Mouse (Mus musculus): ENCODE data around the gene Prkca. TPM values are rescaled to one million over a fixed set of nuclear protein-coding genes. Genes with fewer than 3 reads are reported as not detected.

Prkca gene
- polyA plus RNA-seq, 1 experiment from 2014 or later, result 2.5 TPM

DNA sequence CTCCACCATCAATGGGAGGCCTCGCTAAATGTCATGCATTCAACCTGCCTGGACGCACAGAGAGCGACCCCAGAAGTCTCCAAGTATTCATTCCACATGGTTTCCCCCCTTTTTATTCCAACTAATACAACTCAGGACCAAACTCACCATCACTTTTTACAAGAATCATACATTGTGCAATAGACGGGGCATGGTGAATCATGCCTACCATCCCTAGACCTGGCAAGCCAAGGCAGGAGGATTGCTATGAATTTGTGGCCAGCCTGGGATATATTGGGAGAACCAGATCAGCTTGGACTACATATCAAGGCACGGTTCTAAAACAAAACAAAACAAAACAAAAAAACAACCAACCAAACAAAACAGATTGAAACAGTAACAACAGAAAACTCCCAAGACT is 19.2 kb upstream of the Prkca start:
- no peak for ATAC-seq (ENCODE audit: insufficient read depth)
- WGBS (ENCODE audit: insufficient replicate concordance), result 61% methylated on average over 5 of the region's 5 CpGs
- H3K27ac ChIP-seq (replicated peaks), result no peak overlapping the region
- H3K9me3 ChIP-seq (replicated peaks), result no peaks in the 10 kb centered on the region
- H3K4me2 ChIP-seq, result no peak overlapping the region
- no peaks in the 10 kb centered on the region for H3K4me1 ChIP-seq (replicated peaks)
- H3K4me3 ChIP-seq (replicated peaks), result no peak overlapping the region
- no peaks in the 10 kb centered on the region for H3K36me3 ChIP-seq (replicated peaks)
- H3K9ac ChIP-seq, result no peak overlapping the region
- 0 out of 2 replicates have a peak, but pooled peaks cover 3% of the 10 kb centered on the region for H3K27me3 ChIP-seq

DNA sequence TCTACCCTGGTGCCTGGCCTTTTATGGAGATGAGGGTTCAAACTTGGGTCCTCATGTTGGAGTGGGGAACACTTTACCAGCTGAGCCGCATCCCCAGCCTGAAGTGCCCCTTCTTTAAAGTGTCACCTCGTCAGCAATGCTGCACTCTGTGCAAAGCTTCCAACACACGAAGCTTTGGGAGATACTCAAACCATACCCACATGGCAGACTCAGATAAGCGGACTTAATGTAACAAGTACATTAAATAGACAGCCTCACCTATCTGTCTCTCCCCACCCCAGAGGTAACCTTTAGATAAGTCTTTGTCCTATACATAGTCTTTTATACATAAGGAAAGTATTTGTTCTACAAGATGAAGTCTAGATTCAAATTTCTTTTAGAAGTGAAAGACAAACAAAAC is 17.3 kb upstream of the Prkca start:
- no peaks in the 10 kb centered on the region for H3K4me1 ChIP-seq (replicated peaks)
- no peaks in the 10 kb centered on the region for H3K36me3 ChIP-seq (replicated peaks)
- H3K4me2 ChIP-seq, result no peak overlapping the region
- no peak overlapping the region for H3K9ac ChIP-seq
- WGBS (ENCODE audit: insufficient replicate concordance), result 24% methylated on average over 4 of the region's 4 CpGs
- H3K27ac ChIP-seq (replicated peaks), result no peak overlapping the region
- H3K27me3 ChIP-seq, result 0 out of 2 replicates have a peak, but pooled peaks cover 3% of the 10 kb centered on the region
- ATAC-seq (ENCODE audit: insufficient read depth), result no peak
- H3K9me3 ChIP-seq (replicated peaks), result no peaks in the 10 kb centered on the region
- H3K4me3 ChIP-seq (replicated peaks), result no peak overlapping the region

DNA sequence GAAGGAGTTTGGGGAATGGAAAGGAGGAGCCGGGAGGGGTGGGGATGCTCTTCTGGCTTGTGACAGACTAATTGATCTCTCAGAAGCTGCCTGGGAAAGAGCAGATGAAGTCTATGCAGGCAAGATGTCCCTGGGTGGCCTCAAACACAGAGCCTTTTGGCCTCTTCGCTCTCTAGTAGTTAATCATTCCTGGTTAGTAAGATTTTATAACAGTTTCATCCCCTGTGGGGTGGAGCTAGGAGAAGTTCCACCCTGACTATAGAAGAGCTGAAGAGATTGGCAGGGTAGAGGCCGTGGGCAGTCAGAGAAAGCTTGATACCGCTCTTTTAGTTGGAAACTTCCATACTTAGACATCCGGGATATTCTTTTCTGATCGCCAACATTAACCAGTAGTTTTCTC is 15.2 kb upstream of the Prkca start:
- H3K27me3 ChIP-seq, result 0 out of 2 replicates have a peak, but pooled peaks cover 3% of the 10 kb centered on the region
- WGBS (ENCODE audit: insufficient replicate concordance), result 64% methylated on average over 6 of the region's 6 CpGs
- H3K4me2 ChIP-seq, result no peak overlapping the region
- H3K36me3 ChIP-seq (replicated peaks), result no peaks in the 10 kb centered on the region
- no peak for ATAC-seq (ENCODE audit: insufficient read depth)
- H3K4me1 ChIP-seq (replicated peaks), result no peaks in the 10 kb centered on the region
- no peaks in the 10 kb centered on the region for H3K9me3 ChIP-seq (replicated peaks)
- no peak overlapping the region for H3K4me3 ChIP-seq (replicated peaks)
- no peak overlapping the region for H3K9ac ChIP-seq
- H3K27ac ChIP-seq (replicated peaks), result no peak overlapping the region

DNA sequence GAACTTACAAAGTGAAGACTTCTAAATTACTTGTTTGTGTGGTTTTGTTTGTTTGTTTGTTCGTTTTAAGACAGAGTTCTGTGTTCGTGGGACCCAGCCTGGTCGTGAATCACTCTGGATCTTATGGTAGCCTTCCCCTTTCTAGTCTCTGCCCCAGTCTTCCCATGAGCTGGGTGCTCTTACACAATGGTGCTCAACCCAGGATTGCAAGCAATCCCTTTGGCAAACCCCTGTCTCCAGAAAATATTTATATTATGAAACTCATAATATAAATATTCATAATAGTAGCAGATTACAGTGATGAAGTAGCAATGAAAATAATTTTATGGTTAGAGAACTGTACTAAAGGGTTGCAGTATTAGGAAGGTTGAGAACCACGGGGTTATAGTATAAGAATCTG is 12.3 kb upstream of the Prkca start:
- H3K4me2 ChIP-seq, result no peak overlapping the region
- no peaks in the 10 kb centered on the region for H3K36me3 ChIP-seq (replicated peaks)
- H3K9me3 ChIP-seq (replicated peaks), result no peaks in the 10 kb centered on the region
- no peak overlapping the region for H3K4me3 ChIP-seq (replicated peaks)
- 0 out of 2 replicates have a peak, but pooled peaks cover 3% of the 10 kb centered on the region for H3K27me3 ChIP-seq
- H3K9ac ChIP-seq, result no peak overlapping the region
- no peaks in the 10 kb centered on the region for H3K4me1 ChIP-seq (replicated peaks)
- no peak for ATAC-seq (ENCODE audit: insufficient read depth)
- 54% methylated on average over 4 of the region's 4 CpGs for WGBS (ENCODE audit: insufficient replicate concordance)
- no peak overlapping the region for H3K27ac ChIP-seq (replicated peaks)

DNA sequence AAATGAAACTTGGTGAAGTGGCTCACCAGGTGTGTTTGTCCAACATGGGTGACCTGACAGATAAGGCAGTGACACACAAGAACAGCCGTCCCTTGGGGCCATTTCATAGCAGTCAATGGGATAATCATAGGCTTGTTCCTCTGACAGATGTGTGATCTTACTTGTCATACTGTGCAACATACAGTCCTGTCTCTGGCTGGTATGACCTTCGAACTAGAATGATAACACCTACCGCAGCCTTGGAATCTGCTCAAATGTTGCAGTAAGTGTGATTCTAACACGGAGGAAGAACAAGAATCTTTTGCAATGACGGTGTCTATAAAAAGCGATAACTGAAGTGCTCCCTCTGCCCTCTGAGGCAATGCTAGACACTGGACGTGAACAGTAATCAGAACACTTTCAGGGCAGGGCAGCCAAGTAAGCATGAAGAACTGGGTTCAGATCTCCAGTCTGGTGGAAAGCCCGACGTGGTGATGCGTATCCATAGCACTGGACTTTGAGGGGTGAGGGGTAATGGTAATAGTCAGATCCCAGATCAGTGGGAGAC is 9.2 kb upstream of the Prkca start:
- ATAC-seq (ENCODE audit: insufficient read depth), result no peak

DNA sequence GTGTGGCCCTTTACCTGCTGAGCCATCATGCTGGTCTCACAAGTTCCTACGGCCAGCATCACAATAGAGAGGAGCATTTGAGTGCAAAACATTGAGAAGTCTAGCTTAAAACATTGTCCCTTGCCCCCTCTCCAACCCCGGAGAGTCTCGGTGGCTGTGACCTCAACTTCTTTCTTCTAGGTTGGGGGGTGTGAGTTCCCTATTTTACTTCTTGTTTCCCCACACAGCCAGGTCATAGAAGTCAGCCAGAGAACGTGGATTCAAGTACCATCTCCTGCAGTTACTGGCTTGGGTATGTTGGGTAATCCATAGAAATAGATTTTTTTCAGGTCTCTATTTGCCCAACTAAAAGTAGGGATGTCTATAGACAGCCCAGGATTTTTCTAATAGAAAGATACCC is 7.1 kb upstream of the Prkca start:
- H3K9ac ChIP-seq, result no peak overlapping the region
- no peak overlapping the region for H3K27ac ChIP-seq (replicated peaks)
- no peaks in the 10 kb centered on the region for H3K36me3 ChIP-seq (replicated peaks)
- no peaks in the 10 kb centered on the region for H3K9me3 ChIP-seq (replicated peaks)
- H3K4me3 ChIP-seq (replicated peaks), result no peak overlapping the region
- 0 out of 2 replicates have a peak, but pooled peaks cover 6% of the 10 kb centered on the region for H3K27me3 ChIP-seq
- no peaks in the 10 kb centered on the region for H3K4me1 ChIP-seq (replicated peaks)
- ATAC-seq (ENCODE audit: insufficient read depth), result no peak
- no peak overlapping the region for H3K4me2 ChIP-seq
- 29% methylated on average over 4 of the region's 4 CpGs for WGBS (ENCODE audit: insufficient replicate concordance)

More for the DNA sequence above, 9.2 kb upstream of the Prkca start:
- no peak overlapping the region for H3K9ac ChIP-seq
- no peaks in the 10 kb centered on the region for H3K36me3 ChIP-seq (replicated peaks)
- no peaks in the 10 kb centered on the region for H3K4me1 ChIP-seq (replicated peaks)
- WGBS (ENCODE audit: insufficient replicate concordance), result 70% methylated on average over 10 of the region's 10 CpGs
- H3K27me3 ChIP-seq, result no peaks in the 10 kb centered on the region
- no peak overlapping the region for H3K27ac ChIP-seq (replicated peaks)
- no peak overlapping the region for H3K4me2 ChIP-seq
- no peak overlapping the region for H3K4me3 ChIP-seq (replicated peaks)
- H3K9me3 ChIP-seq (replicated peaks), result no peaks in the 10 kb centered on the region

DNA sequence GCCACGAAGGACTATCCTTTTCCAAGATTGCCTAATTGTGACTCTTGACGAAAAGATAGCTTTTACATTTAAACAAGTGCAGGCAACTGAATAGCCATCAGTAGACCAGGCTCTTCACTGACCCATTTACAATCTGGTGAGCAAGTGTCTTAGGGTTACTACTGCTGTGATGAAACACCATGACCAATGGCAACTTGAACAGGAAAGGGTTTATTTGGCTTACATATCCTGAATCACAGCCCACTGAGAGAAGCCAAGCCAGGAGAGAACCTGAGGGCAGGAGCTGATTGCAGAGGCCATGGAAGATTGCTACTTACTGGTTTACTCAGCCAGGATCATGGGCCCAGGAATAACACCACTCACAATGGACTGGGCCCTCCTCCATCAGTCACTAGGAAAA is 1.6 kb upstream of the Prkca start:
- Histone ChIP-seq H3K9ac (no peak overlapping the region), H3K27ac (replicated peaks) (no peak overlapping the region), H3K4me3 (replicated peaks) (no peak overlapping the region), H3K27me3 (peaks cover 48% of the 10 kb centered on the region), H3K9me3 (replicated peaks) (no peaks in the 10 kb centered on the region), H3K36me3 (replicated peaks) (no peaks in the 10 kb centered on the region), H3K4me2 (no peak overlapping the region), H3K4me1 (replicated peaks) (peaks cover 24% of the 10 kb centered on the region)
- 66% methylated on average over 2 of the region's 2 CpGs for WGBS (ENCODE audit: insufficient replicate concordance)
- no peak for ATAC-seq (ENCODE audit: insufficient read depth)

DNA sequence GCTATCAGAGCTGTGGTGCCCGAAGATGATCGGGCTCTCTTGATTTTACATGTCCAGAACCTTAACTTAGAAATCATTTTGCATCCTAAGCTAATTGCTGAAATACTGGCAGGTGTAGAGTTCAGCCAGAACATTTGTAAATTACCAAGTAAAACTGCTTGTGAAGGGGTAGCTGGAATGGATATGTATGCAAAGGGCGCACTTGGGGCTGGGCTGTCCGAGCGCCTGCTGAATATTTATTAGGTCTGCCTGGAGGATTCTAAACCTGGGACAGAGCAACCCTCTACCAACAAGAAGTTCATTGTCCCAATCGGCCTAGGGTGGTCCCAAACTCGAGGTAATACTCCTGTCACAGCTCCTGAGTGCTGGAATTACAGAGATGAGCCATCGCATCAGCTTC is 1.0 kb upstream of the Prkca start:
- H3K4me3 ChIP-seq (replicated peaks), result 0 out of 2 replicates have a peak overlapping the region, but pooled peaks have one; percentile 69
- no peak overlapping the region for H3K9ac ChIP-seq
- WGBS (ENCODE audit: insufficient replicate concordance), result 66% methylated on average over 8 of the region's 8 CpGs
- no peak overlapping the region for H3K27ac ChIP-seq (replicated peaks)
- H3K4me2 ChIP-seq, result peak overlapping the region; percentile 87
- ATAC-seq (ENCODE audit: insufficient read depth), result no peak
- H3K36me3 ChIP-seq (replicated peaks), result no peaks in the 10 kb centered on the region
- H3K4me1 ChIP-seq (replicated peaks), result peaks cover 24% of the 10 kb centered on the region
- H3K27me3 ChIP-seq, result peaks cover 48% of the 10 kb centered on the region
- H3K9me3 ChIP-seq (replicated peaks), result no peaks in the 10 kb centered on the region

DNA sequence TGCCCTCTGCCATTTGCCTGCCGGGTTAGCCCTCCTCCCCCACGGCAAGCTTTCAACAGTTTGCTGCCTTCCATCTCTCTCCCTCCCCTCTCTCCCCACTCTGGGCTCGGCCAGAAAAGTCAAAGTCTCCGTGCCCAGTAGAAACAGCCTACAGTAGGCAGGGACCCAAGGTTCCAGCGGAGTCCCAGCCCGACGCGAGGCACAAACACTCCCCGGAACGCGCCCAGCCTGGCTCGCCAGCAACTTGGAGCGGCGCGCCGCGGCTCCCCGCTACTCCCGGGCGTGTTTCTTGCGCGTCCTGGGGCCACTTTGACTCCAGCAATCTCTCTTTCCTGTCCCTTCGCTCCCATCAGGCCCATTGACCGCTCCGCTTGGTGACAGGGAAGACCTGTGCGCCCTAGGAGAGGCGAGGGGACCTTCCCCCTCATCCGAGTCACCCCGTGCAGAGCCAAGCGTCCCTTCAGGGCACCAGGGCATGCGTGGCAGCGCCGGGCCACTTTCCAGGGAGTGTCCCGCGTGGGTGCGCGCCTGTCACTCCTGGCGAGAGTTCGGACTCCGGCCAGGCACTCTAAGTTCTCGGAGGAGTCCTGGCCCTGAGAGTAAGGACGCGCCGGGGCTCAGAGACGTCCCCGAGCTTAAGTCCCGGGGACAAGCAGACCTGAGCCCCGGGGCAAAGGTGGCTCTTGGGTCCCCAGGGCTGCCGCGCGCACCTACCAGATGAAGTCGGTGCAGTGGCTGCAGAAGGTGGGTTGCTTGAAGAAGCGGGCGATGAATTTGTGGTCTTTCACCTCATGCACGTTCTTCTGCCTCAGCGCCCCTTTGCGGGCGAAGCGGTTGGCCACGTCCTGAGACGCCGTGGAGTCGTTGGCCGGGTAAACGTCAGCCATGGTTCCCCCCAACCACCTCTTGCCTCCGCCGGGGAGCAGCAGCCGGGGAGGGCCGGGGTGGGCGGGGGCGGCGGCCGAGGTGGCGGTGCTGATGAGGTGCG is 653 bp downstream of the Prkca start, which contains the start of gene Apoh:
TSS of gene Apoh (plus strand) at position 574 of the 988 bp plus-strand sequence.
- Histone ChIP-seq H3K9ac (peak within 1 kb of the TSS; percentile 63), H3K4me3 (replicated peaks) (peak within 1 kb of the TSS; percentile 69), H3K27ac (replicated peaks) (no peak within 1 kb of the TSS), H3K4me2 (peak within 1 kb of the TSS; percentile 87), H3K9me3 (replicated peaks) (no peaks in the 10 kb centered on the region), H3K4me1 (replicated peaks) (peaks cover 24% of the 10 kb centered on the region), H3K36me3 (replicated peaks) (no peaks in the 10 kb centered on the region), H3K27me3 (peaks cover 48% of the 10 kb centered on the region)
- peak; percentile 2; the same call in 1 of the 2 replicates for ATAC-seq (ENCODE audit: insufficient read depth)
- under 1% methylated on average over 70 of the region's 75 CpGs for WGBS (ENCODE audit: insufficient replicate concordance)

DNA sequence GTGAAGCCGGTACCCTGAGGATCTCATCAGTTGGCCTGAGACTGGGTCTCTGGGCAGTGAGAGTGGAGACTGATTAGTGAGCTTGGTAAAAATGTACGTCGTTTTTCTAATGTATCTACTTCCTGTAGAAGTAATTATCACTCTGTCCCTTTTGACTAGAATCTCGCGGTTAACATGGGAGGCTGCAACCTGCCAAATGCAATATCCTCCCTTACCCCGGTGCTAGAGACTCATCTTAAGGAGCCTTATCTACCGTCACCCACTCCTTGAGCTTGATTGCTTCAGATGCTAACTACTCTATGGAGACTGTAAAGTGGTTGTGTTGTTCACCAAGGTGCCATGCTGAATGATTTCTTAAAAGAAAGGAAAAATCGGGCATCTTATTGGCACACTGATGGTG is 1.9 kb downstream of the Prkca start:
- no peak for ATAC-seq (ENCODE audit: insufficient read depth)
- WGBS (ENCODE audit: insufficient replicate concordance), result 16% methylated on average over 8 of the region's 8 CpGs
- peaks cover 42% of the 10 kb centered on the region for H3K27me3 ChIP-seq
- no peak overlapping the region for H3K4me2 ChIP-seq
- no peaks in the 10 kb centered on the region for H3K9me3 ChIP-seq (replicated peaks)
- peaks cover 24% of the 10 kb centered on the region for H3K4me1 ChIP-seq (replicated peaks)
- no peak overlapping the region for H3K9ac ChIP-seq
- no peak overlapping the region for H3K27ac ChIP-seq (replicated peaks)
- no peaks in the 10 kb centered on the region for H3K36me3 ChIP-seq (replicated peaks)
- H3K4me3 ChIP-seq (replicated peaks), result 0 out of 2 replicates have a peak overlapping the region, but pooled peaks have one; percentile 69

DNA sequence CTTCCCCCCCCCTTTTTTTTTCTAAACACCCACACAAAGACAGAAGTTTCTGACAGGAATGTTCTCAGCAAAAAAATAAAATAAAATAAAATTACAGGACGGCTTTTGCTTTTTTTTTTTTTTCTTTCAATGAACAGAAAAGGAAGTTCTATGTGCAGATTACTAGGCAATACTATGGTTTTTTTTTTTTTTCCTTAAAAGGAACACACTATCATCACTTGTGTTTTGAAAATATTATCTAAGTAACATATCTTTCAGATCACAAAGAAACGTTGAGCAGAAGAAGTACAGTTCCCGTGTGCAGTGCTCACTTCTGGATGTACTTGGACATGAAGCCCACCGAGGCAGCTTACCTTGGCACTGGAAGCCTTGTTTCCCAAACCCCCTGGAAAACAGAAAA is 3.4 kb downstream of the Prkca start:
- Histone ChIP-seq H3K9ac (no peak overlapping the region), H3K27ac (replicated peaks) (no peak overlapping the region), H3K9me3 (replicated peaks) (no peaks in the 10 kb centered on the region), H3K4me1 (replicated peaks) (peaks cover 26% of the 10 kb centered on the region), H3K4me2 (no peak overlapping the region), H3K36me3 (replicated peaks) (no peaks in the 10 kb centered on the region), H3K4me3 (replicated peaks) (no peak overlapping the region), H3K27me3 (peaks cover 38% of the 10 kb centered on the region)
- no peak for ATAC-seq (ENCODE audit: insufficient read depth)
- WGBS (ENCODE audit: insufficient replicate concordance), result 39% methylated on average over 4 of the region's 4 CpGs
